In genomic region chr1:75662141-75662990, GRCm38 (mm10) we compare ENCODE assay signal across 10 mouse cellular contexts.
DNase-seq lines count a peak whose midpoint lies in the region; ATAC-seq and TF ChIP-seq lines count a peak whose summit lies in the region.
"Had no signal": no experiment of that assay in that cellular context is flagged by ENCODE, and none has a peak within 500 bp of the region (broad histone marks: within the 10 kb centered on the region; RNA-seq: fewer than 3 reads in every experiment).

No protein-coding gene starts in this region.

- WGBS in lung, embryonic 14.5 days, result 7% methylated on average over 17 of the region's 17 CpGs
- 16% methylated on average over 17 of the region's 17 CpGs for WGBS in lung, adult 2 months
- 12% methylated on average over 17 of the region's 17 CpGs for WGBS in forebrain, embryonic 14.5 days
- 10% methylated on average over 17 of the region's 17 CpGs for WGBS in stomach, embryonic 14.5 days

- TF ChIP-seq CTCF in lung, embryonic 14.5 days (IDR thresholded peaks at IDR 0.05; ENCODE audit: low read depth), result no peak
- TF ChIP-seq CTCF in lung, adult 2 months (IDR thresholded peaks at IDR 0.05; ENCODE audit: insufficient read depth, low read length), result no peak

- H3K27ac ChIP-seq in lung, embryonic 14.5 days (ENCODE audit: low read depth), result no peak overlapping the region
- no peak overlapping the region for H3K27ac ChIP-seq in forebrain, embryonic 14.5 days (ENCODE audit: low read depth, low read length)
- H3K27ac ChIP-seq in stomach, embryonic 14.5 days (ENCODE audit: low read length), result peak overlapping the region; percentile 18; the same call in 1 of the 2 replicates

- no peaks in the 10 kb centered on the region for H3K27me3 ChIP-seq in lung, embryonic 14.5 days (ENCODE audit: insufficient read depth, low read length)
- 0 out of 2 replicates have a peak, but pooled peaks cover 4% of the 10 kb centered on the region for H3K27me3 ChIP-seq in forebrain, embryonic 14.5 days (replicated peaks; ENCODE audit: control insufficient read depth, insufficient read depth, low read length)
- no peaks in the 10 kb centered on the region for H3K27me3 ChIP-seq in stomach, embryonic 14.5 days (ENCODE audit: control insufficient read depth, insufficient read depth, low read length)
- H3K27me3 ChIP-seq: Patski had no signal

- no peak for TF ChIP-seq POLR2A in lung, adult 2 months (IDR thresholded peaks at IDR 0.05; ENCODE audit: borderline replicate concordance, extremely low read depth, low read depth, low read length)

- H3K36me3 ChIP-seq in lung, embryonic 14.5 days (ENCODE audit: insufficient read depth), result no peaks in the 10 kb centered on the region
- no peaks in the 10 kb centered on the region for H3K36me3 ChIP-seq in forebrain, embryonic 14.5 days (ENCODE audit: control insufficient read depth, insufficient read depth, low read length)
- no peaks in the 10 kb centered on the region for H3K36me3 ChIP-seq in stomach, embryonic 14.5 days (ENCODE audit: control insufficient read depth, insufficient read depth, low read length)

- peak overlapping the region; percentile 39 for H3K4me2 ChIP-seq in lung, embryonic 14.5 days
- no peak overlapping the region for H3K4me2 ChIP-seq in forebrain, embryonic 14.5 days (ENCODE audit: low read length)
- H3K4me2 ChIP-seq in stomach, embryonic 14.5 days (replicated peaks; ENCODE audit: low read depth, low read length), result peak overlapping the region; percentile 23

- H3K9me3 ChIP-seq in lung, embryonic 14.5 days (ENCODE audit: low read depth, low read length), result peaks cover 5% of the 10 kb centered on the region; the same call in 1 of the 2 replicates
- no peaks in the 10 kb centered on the region; the same call in 1 of the 2 replicates for H3K9me3 ChIP-seq in forebrain, embryonic 14.5 days (replicated peaks; ENCODE audit: control insufficient read depth, low read length)
- H3K9me3 ChIP-seq in stomach, embryonic 14.5 days (ENCODE audit: control insufficient read depth, low read depth, low read length), result no peaks in the 10 kb centered on the region

- peak; percentile 92 for ATAC-seq in lung, embryonic 14.5 days (ENCODE audit: insufficient read depth)
- peak; percentile 61 for ATAC-seq in forebrain, embryonic 14.5 days
- peak; percentile 61 for ATAC-seq in stomach, embryonic 14.5 days (ENCODE audit: insufficient number of reproducible peaks, insufficient read depth, low FRiP score, low read depth)
- ATAC-seq: Patski had no signal

- no peak overlapping the region for H3K4me3 ChIP-seq in lung, embryonic 14.5 days (ENCODE audit: low read depth, low read length)
- H3K4me3 ChIP-seq in lung, adult 2 months (replicated peaks; ENCODE audit: extremely low read depth, low read depth, low read length), result no peak overlapping the region
- no peak overlapping the region for H3K4me3 ChIP-seq in forebrain, embryonic 14.5 days (ENCODE audit: low read depth, low read length)
- H3K4me3 ChIP-seq in stomach, embryonic 14.5 days (ENCODE audit: low read depth, low read length), result no peak overlapping the region
- H3K4me3 ChIP-seq: erythroblast, embryonic 14.5 days had no signal

- peaks cover 4% of the 10 kb centered on the region; the same call in 1 of the 2 replicates for H3K4me1 ChIP-seq in lung, embryonic 14.5 days (ENCODE audit: insufficient read depth)
- no peaks in the 10 kb centered on the region; the same call in 1 of the 2 replicates for H3K4me1 ChIP-seq in lung, adult 2 months (ENCODE audit: control insufficient read depth, insufficient read depth, low read length)
- H3K4me1 ChIP-seq in forebrain, embryonic 14.5 days (ENCODE audit: control insufficient read depth, insufficient read depth, low read length), result peaks cover 4% of the 10 kb centered on the region
- H3K4me1 ChIP-seq in stomach, embryonic 14.5 days (ENCODE audit: control insufficient read depth, insufficient read depth, low read length), result peaks cover 4% of the 10 kb centered on the region; the same call in 1 of the 2 replicates

- peak; percentile 90 for DNase-seq in lung, embryonic 14.5 days
- DNase-seq in lung, adult 2 months, result no peak
- peak; percentile 48 for DNase-seq in forebrain, embryonic 14.5 days (ENCODE audit: low spot score)
- DNase-seq in kidney, postnatal 4 days, result peak; percentile 62 to 73
- no peak for DNase-seq in adrenal gland, adult (ENCODE audit: inconsistent age in 2 of 2, low spot score in 1 of 2)
- no peak for DNase-seq in frontal cortex, adult 2 months (ENCODE audit: extremely low spot score in 1 of 2, low spot score in 1 of 2)
- DNase-seq in right cerebral cortex, postnatal 25 days, result no peak

- H3K9ac ChIP-seq in lung, embryonic 14.5 days, result no peak overlapping the region
- no peak overlapping the region for H3K9ac ChIP-seq in forebrain, embryonic 14.5 days (ENCODE audit: low read length)
- no peak overlapping the region for H3K9ac ChIP-seq in stomach, embryonic 14.5 days (replicated peaks; ENCODE audit: low read depth, low read length)

Comparison
In these comparisons a context has a peak if more than half of its experiments do, and no peak if none do; other contexts are left out.
1. DNase-seq: peak in lung, embryonic 14.5 days (single experiment), forebrain, embryonic 14.5 days (single experiment) and kidney, postnatal 4 days (2 of 2); none in lung, adult 2 months (single experiment), adrenal gland, adult (0 of 2), frontal cortex, adult 2 months (0 of 2) and right cerebral cortex, postnatal 25 days (single experiment).
2. Peak in every context shown above with its lines, with median percentiles within 50 percentile points of each other: ATAC-seq.